Mouse (Mus musculus) stomach, embryonic 16.5 days (tissue): ENCODE data around the gene Mocs1. TPM values are rescaled to one million over a fixed set of nuclear protein-coding genes. Genes with fewer than 3 reads are reported as not detected.
A peak's percentile ranks its signal among the peaks of the same experiment; 100 is the strongest.
"Not testable (repeated sequence)": the region's sequence is repeated elsewhere in the genome, so short reads cannot be mapped to it uniquely, and the experiment has no call there.

Source experiments
- ATAC-seq: fragments of 200-750 bp; cut with Nextera tagmentation; 2 replicates; pipeline ENCODE4 v1.8.0; 2017; ENCODE audit warnings: moderate number of reproducible peaks, moderate TSS enrichment; ENCODE audit not compliant: insufficient read depth, low FRiP score
- H3K27ac ChIP-seq: fragments of 300-500 bp; sonication (generic); 2 replicates; pipeline ENCODE4 v1.5.1; 2014; ENCODE audit warnings: low read length
- H3K27me3 ChIP-seq: fragments of 300-500 bp; sonication (generic); 2 replicates; pipeline ENCODE4 v1.6.1; 2014; ENCODE audit warnings: low read length, control low read depth, mixed read lengths; ENCODE audit not compliant: control insufficient read depth, insufficient read depth
- H3K36me3 ChIP-seq: fragments of 300-500 bp; sonication (generic); 2 replicates; pipeline ENCODE4 v1.6.1; 2014; ENCODE audit warnings: low read length; ENCODE audit not compliant: control insufficient read depth, insufficient read depth
- H3K4me1 ChIP-seq: fragments of 300-500 bp; sonication (generic); 2 replicates; pipeline ENCODE4 v1.6.1; 2014; ENCODE audit warnings: low read length, control low read depth, mixed read lengths; ENCODE audit not compliant: control insufficient read depth, insufficient read depth
- H3K4me2 ChIP-seq: fragments of 300-500 bp; sonication (generic); 2 replicates; pipeline ENCODE4 v1.6.1; 2014; ENCODE audit warnings: low read depth, low read length, mixed read lengths
- H3K4me3 ChIP-seq: fragments of 300-500 bp; sonication (generic); replicated peaks from 2 replicates; pipeline ENCODE4 v1.5.1; 2014; ENCODE audit warnings: mild to moderate bottlenecking, low read length
- H3K9ac ChIP-seq: fragments of 300-500 bp; sonication (generic); 2 replicates; pipeline ENCODE4 v1.6.1; 2014; ENCODE audit warnings: low read length
- H3K9me3 ChIP-seq: fragments of 300-500 bp; sonication (generic); replicated peaks from 2 replicates; pipeline ENCODE4 v1.6.1; 2016; ENCODE audit warnings: low read length, control low read depth; ENCODE audit not compliant: control insufficient read depth
- whole genome bisulfite sequencing: fragments of 180-500 bp; shearing (Covaris S2); extraction: QIAGEN DNeasy Blood & Tissue Kit; methylation state at CpG from one replicate; pipeline ENCODE4 v1.1.7; 2014; 5-methylcytosine and 5-hydroxymethylcytosine counted together
- polyA plus RNA-seq: library from polyadenylated mRNA; unstranded; fragments of >200 nt; fragmentation: Nextera tagmentation; extraction: Ambion mirVana; gene quantifications from 2 replicates; pipeline ENCODE4 v1.2.1, GENCODE M21; 2015

Mocs1 gene
- polyA plus RNA-seq, 1 experiment from 2014 or later: 8.2 TPM

- H3K9ac ChIP-seq, H3K27ac ChIP-seq, H3K4me2 ChIP-seq, H3K4me1 ChIP-seq, ATAC-seq, H3K27me3 ChIP-seq, H3K4me3 ChIP-seq, H3K9me3 ChIP-seq: not testable (repeated sequence)
- peaks cover 29% of the 10 kb centered on the region; the same call in 1 of the 2 replicates for H3K36me3 ChIP-seq
Observed at GRCm38 (mm10) chr17:49437306-49437705, 9.1 kb downstream of the Mocs1 start.

- ATAC-seq: peak; percentile 56; the same call in 1 of the 2 replicates
- no peak overlapping the region for H3K27ac ChIP-seq
- WGBS: 65% methylated on average over 12 of the region's 12 CpGs
- no peaks in the 10 kb centered on the region for H3K9me3 ChIP-seq
- H3K4me2 ChIP-seq: no peak overlapping the region
- H3K36me3 ChIP-seq: peaks cover 22% of the 10 kb centered on the region; the same call in 1 of the 2 replicates
- H3K4me1 ChIP-seq: no peaks in the 10 kb centered on the region; the same call in 1 of the 2 replicates
- H3K4me3 ChIP-seq: no peak overlapping the region
- no peak overlapping the region for H3K9ac ChIP-seq
- H3K27me3 ChIP-seq: no peaks in the 10 kb centered on the region
Observed at GRCm38 (mm10) chr17:49438822-49439574, 10.8 kb downstream of the Mocs1 start.

- no peak for ATAC-seq
- H3K27me3 ChIP-seq: no peaks in the 10 kb centered on the region
- WGBS: 78% methylated on average over 4 of the region's 4 CpGs
- no peak overlapping the region for H3K27ac ChIP-seq
- H3K9ac ChIP-seq: no peak overlapping the region
- H3K4me3 ChIP-seq: no peak overlapping the region
- no peaks in the 10 kb centered on the region for H3K9me3 ChIP-seq
- no peaks in the 10 kb centered on the region; the same call in 1 of the 2 replicates for H3K4me1 ChIP-seq
- peaks cover 16% of the 10 kb centered on the region; the same call in 1 of the 2 replicates for H3K36me3 ChIP-seq
- no peak overlapping the region for H3K4me2 ChIP-seq
Observed at GRCm38 (mm10) chr17:49439706-49440105, 11.5 kb downstream of the Mocs1 start.

GRCm38 (mm10) chr17:49440331-49441130 is 12.4 kb downstream of the Mocs1 start:
- no peaks in the 10 kb centered on the region for H3K9me3 ChIP-seq
- H3K27ac ChIP-seq: no peak overlapping the region
- H3K4me3 ChIP-seq: no peak overlapping the region
- H3K4me2 ChIP-seq: no peak overlapping the region
- 0 out of 2 replicates have a peak, but pooled peaks have one; percentile 33 for ATAC-seq
- WGBS: 72% methylated on average over 14 of the region's 14 CpGs
- H3K27me3 ChIP-seq: no peaks in the 10 kb centered on the region
- H3K9ac ChIP-seq: no peak overlapping the region
- no peaks in the 10 kb centered on the region; the same call in 1 of the 2 replicates for H3K4me1 ChIP-seq
- peaks cover 9% of the 10 kb centered on the region; the same call in 1 of the 2 replicates for H3K36me3 ChIP-seq

- WGBS: 54% methylated on average over 3 of the region's 3 CpGs
- not testable (repeated sequence) for H3K4me3 ChIP-seq, H3K27me3 ChIP-seq, ATAC-seq, H3K27ac ChIP-seq, H3K36me3 ChIP-seq, H3K4me1 ChIP-seq, H3K9me3 ChIP-seq, H3K9ac ChIP-seq, H3K4me2 ChIP-seq
Observed at GRCm38 (mm10) chr17:49442841-49443240, 14.7 kb downstream of the Mocs1 start.

- ATAC-seq: no peak; the same call in 1 of the 2 replicates
- Histone ChIP-seq H3K4me3 (no peak overlapping the region), H3K9ac (no peak overlapping the region), H3K4me1 (peaks cover 8% of the 10 kb centered on the region; the same call in 1 of the 2 replicates), H3K27ac (no peak overlapping the region), H3K4me2 (no peak overlapping the region), H3K27me3 (no peaks in the 10 kb centered on the region), H3K9me3 (no peaks in the 10 kb centered on the region), H3K36me3 (no peaks in the 10 kb centered on the region)
- WGBS: 58% methylated on average over 8 of the region's 9 CpGs
Observed at GRCm38 (mm10) chr17:49448570-49449229, 20.5 kb downstream of the Mocs1 start.

GRCm38 (mm10) chr17:49449230-49449608 is 21.1 kb downstream of the Mocs1 start:
- H3K9ac ChIP-seq: no peak overlapping the region
- H3K27me3 ChIP-seq: no peaks in the 10 kb centered on the region
- WGBS: 85% methylated on average over 8 of the region's 8 CpGs
- peaks cover 8% of the 10 kb centered on the region; the same call in 1 of the 2 replicates for H3K4me1 ChIP-seq
- H3K4me2 ChIP-seq: no peak overlapping the region
- no peak overlapping the region for H3K27ac ChIP-seq
- H3K9me3 ChIP-seq: no peaks in the 10 kb centered on the region
- ATAC-seq: no peak; the same call in 1 of the 2 replicates
- no peaks in the 10 kb centered on the region for H3K36me3 ChIP-seq
- no peak overlapping the region for H3K4me3 ChIP-seq

- ATAC-seq: peak; percentile 61; the same call in 1 of the 2 replicates
- Histone ChIP-seq H3K9ac (no peak overlapping the region), H3K27me3 (no peaks in the 10 kb centered on the region), H3K4me2 (no peak overlapping the region), H3K4me3 (no peak overlapping the region), H3K36me3 (peaks cover 4% of the 10 kb centered on the region; the same call in 1 of the 2 replicates), H3K27ac (peak overlapping the region; percentile 37; the same call in 1 of the 2 replicates), H3K9me3 (no peaks in the 10 kb centered on the region), H3K4me1 (peaks cover 8% of the 10 kb centered on the region; the same call in 1 of the 2 replicates)
- WGBS: 52% methylated on average over 6 of the region's 6 CpGs
Observed at GRCm38 (mm10) chr17:49450922-49451321, 22.8 kb downstream of the Mocs1 start.
